Mouse (Mus musculus): Measurements from ENCODE around the gene Skiv2l. TPM values are rescaled to one million over a fixed set of nuclear protein-coding genes. Genes with fewer than 3 reads are reported as not detected.
A peak's percentile ranks its signal among the peaks of the same experiment; 100 is the strongest.

The Skiv2l gene
- total RNA-seq, 2 experiments from 2014 or later, result 68.5 to 73.1 TPM

- intact Hi-C loops (cut with DNase I), result no loop called here
- DNase-seq (ENCODE audit: low spot score in 2 of 2), result no peak
Observed at GRCm38 (mm10) chr17:34881683-34882310, 31.8 kb upstream of the Skiv2l start, which contains the start of gene Gm20547. Gene Gm20547, minus strand, starts transcription at chr17:34882042.

DNA sequence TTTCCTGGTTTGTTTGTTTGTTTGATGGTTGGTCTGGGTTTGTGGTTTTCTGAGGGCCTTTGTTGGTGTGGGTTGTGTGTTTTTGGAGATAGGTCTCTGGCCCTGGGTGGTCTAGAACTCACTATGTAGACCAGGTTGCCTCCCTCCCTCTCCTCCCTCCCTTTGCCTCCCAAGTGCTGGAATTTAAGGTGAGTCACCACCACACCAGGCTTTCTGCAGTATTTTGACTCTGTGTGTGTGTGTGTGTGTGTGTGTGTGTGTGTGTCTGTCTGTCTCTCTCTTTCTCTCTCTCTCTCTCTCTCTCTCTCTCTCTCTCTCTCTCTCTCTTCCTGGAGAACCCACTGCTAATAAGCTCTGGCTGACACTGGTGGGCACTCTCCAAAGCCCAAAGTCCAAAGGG lies 31.2 kb upstream of the Skiv2l start:
- DNase-seq (ENCODE audit: low spot score in 2 of 2), result no peak
- intact Hi-C loops (cut with DNase I), result no loop called here

DNA sequence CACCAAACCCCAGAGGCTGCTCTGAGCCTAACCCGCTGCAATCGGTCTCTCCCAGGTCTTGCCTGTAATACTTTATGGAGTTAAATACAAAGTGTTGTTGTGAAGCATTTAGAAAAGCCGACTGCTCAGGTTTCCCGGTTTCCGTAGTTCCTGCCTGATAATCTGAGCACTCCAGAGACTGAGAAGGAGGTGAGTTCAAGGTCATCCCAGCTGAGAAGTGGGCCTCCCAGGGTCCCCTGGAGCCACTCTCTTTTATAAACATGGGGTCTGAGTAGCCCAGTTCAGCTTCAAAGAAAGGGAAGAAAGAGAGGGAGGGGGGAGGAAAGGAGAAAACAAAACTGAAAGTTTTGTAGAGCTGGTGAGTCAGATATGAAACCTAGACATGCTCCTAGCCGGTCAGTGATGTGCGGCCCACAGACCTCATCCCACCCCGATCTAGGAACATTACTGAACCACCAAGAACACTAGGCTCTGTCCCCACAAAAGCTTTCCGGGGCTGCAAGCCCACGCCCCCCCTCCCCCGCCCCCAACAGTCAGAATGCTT lies 29.4 kb upstream of the Skiv2l start, which contains the start of gene Zbtb12:
Zbtb12 (plus strand) TSS at position 148 of the 544 bp plus-strand sequence.
- intact Hi-C loops (cut with DNase I), result no loop called here
- DNase-seq (ENCODE audit: low spot score in 2 of 2), result no peak

DNA sequence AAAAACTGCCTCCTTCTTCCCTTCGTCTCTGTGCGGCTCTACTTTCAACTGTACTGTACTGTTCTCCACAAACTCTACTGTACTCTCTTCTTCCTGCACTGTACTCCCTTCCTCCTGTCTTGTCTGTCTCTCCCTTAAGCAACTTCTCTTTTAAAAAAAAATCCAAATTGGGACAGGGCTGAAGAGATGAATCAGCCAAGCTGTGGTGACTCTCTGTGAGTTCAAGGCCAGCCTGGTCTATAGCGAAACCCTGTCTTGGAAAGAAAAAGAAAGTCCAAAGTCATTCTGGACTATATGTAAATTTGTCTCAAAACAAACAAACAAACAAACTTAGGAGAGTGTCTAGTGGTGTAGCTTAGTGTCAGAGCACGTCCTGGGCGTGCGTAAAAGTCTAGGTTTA lies 24.3 kb upstream of the Skiv2l start:
- intact Hi-C loops (cut with DNase I), result no loop called here

DNA sequence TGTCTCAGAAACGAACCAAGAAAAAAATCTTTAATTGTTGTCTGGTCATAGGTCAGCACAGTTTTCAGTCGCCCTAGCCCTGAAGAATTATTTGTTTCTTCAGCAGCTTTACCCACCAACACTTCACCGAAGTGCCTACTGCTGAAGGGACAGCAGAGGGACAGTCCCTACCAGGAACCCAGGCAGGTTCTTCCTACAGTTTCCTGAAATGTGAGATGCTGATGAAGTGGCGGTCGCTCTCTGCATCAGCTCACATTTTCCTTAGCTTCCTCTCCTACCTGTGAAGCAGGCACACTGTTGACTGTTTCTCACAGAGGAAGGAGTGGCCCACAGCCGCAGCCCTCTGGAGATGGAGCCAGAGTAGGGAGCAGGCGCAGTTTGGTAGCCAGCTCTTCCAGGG lies 16.0 kb upstream of the Skiv2l start:
- intact Hi-C loops (cut with DNase I), result no loop called here
- DNase-seq (ENCODE audit: low spot score in 2 of 2), result no peak

More for the DNA sequence above, 24.3 kb upstream of the Skiv2l start:
- no peak for DNase-seq (ENCODE audit: low spot score in 2 of 2)

DNA sequence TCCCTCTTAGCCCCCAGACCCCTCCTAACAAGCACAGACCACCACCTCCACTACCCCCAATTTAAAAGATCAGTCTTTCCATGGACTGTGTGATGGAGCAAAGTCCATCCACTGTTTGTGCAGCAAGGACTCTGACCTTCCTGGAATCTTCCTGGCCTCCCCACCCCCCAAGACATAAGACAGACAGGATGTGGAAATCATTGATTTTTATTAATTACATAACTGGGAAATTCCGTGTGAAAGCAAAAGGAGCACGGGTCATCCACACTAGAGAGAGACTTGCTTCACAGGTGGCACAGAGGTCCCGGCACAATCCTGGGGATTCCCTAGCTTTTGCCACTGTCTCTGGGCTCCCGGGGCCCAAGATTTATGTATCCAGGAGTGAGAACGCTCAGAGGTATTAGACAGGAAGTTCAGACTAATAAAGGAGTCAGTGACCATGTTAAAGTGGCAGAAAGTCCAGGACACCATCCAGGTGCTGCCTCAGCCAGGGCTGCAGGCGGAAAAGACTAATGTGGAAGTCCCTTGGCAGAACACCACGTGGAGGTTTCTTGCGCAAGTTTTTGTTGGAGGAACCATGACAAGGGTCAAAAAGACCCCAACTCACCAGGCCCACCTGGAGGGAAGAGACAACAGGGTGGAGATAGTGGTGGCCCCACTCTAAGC lies 12.5 kb upstream of the Skiv2l start, which contains the start of gene Cfb:
Cfb (minus strand) TSS at position 103 of the 666 bp plus-strand sequence.
- DNase-seq (ENCODE audit: low spot score in 2 of 2), result no peak
- intact Hi-C loops (cut with DNase I), result no loop called here

- no peak for DNase-seq (ENCODE audit: low spot score in 2 of 2)
- intact Hi-C loops (cut with DNase I), result no loop called here
Observed at GRCm38 (mm10) chr17:34861704-34862415, 11.8 kb upstream of the Skiv2l start.

DNA sequence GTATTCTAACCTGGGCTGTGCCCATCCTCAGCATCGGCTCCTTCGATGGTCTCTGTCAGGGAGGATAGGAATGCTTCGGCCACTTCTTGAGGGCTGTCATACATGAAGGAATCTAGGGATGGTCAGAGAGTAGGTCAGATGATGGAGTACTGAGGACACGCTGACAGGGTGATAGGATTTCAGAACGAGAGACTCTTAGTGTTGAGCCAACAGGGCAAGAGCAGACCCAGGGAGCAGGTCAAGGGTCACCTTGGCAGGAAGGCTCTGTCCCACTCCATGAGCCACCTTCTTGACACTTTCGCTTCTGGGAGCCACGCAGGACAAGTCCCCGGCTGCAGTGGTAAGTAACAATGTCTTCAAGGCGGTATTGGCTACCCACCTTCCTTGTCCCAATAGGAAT lies 10.5 kb upstream of the Skiv2l start:
- intact Hi-C loops (cut with DNase I), result no loop called here
- DNase-seq (ENCODE audit: low spot score in 2 of 2), result no peak

DNA sequence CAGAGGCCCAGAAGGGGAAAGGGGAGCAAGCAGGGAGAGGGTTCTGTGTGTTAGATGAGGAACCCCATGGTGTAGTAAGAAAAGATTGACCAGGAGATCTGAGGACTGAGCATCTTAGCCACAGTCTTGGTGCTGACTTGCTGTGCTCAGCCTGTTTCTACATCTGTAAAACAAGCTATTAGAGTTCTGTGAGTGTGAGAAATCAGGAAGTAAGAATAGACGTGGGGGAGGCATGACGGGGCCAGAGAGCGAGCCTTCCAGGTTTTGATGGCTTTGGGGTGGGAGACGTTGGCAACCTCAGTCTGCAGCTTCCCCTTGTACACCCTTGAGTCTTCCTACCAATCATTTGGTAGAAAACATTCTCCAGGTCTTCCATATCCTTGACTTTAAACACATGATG lies 8.7 kb upstream of the Skiv2l start:
- no peak for DNase-seq (ENCODE audit: low spot score in 2 of 2)
- intact Hi-C loops (cut with DNase I), result loop anchor here (5.0 kb wide), 2 partner anchors 39 to 54 kb away; partner anchors contain the start of genes C2, Ehmt2 and Slc44a4

- intact Hi-C loops (cut with DNase I), result loop anchor here (5.0 kb wide), 2 partner anchors 41 to 56 kb away; partner anchors contain the start of genes C2, Ehmt2 and Slc44a4
- peak; percentile 26 to 35 for DNase-seq (ENCODE audit: low spot score in 2 of 2)
Observed at GRCm38 (mm10) chr17:34855825-34856224, 5.8 kb upstream of the Skiv2l start.

GRCm38 (mm10) chr17:34854761-34855160 lies 4.8 kb upstream of the Skiv2l start:
- intact Hi-C loops (cut with DNase I), result loop anchor here (5.0 kb wide), 4 partner anchors 43 to 128 kb away; partner anchors contain the start of genes C2, Ehmt2, Lsm2 and Slc44a4
- no peak for DNase-seq (ENCODE audit: low spot score in 2 of 2)

DNA sequence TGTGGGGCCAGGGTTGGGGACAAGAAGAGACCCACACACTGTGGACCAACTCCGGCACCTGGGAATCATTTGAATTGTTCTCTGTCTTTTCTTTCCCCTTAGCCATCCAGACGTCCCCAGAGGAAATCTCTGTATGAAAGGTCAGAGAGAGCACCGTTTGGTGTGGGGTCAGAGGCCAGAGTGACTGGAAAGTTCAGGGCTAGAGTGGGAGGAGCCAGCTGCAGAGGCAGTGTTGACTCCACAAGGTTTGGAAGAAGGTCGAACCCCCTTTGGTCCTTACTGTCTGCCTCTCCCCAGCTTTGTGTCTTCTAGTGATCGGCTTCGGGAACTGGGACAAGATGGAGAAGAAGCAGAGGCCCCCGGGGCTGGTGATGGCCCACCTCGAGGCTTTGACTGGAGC lies 3.5 kb upstream of the Skiv2l start:
- intact Hi-C loops (cut with DNase I), result loop anchor here (5.0 kb wide), 2 partner anchors 94 to 129 kb away; partner anchors contain the start of gene Lsm2
- DNase-seq (ENCODE audit: low spot score in 2 of 2), result no peak

DNA sequence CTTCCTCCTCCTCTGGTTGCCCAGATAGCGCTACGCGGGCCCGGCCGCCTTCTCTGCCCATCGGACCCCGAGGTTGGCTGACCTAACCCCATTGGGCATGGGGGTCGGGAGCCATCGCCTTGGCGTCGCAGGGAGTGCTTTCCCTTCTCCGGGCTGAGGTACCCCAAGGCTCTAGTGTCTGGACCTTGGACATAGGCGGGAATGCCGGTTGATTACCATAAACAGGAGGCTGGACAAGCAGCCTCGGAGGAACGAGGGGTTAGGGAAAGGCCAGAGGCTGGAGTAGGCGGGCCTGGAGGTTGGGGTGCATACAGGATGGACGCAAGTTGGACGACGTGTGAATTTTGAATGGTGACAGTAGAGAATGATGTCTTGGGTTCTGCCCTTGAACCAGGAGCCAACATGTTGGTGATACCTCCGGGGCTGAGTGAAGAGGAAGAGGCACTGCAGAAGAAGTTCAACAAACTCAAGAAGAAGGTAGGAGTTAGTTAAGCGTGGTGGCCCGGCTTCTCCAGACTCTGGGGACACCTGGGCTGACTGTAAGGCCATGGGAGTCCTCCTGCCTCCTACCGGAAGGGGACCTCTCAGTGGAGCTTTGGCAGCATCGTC lies 611 bp upstream of the Skiv2l start:
- intact Hi-C loops (cut with DNase I), result loop anchor here (2.0 to 5.0 kb wide), 3 partner anchors 14 to 132 kb away; partner anchors contain the start of genes Dxo, Lsm2 and Stk19
- no peak for DNase-seq (ENCODE audit: low spot score in 2 of 2)

GRCm38 (mm10) chr17:34847615-34848014 lies 2.4 kb downstream of the Skiv2l start:
- intact Hi-C loops (cut with DNase I), result no loop called here
- DNase-seq (ENCODE audit: low spot score in 2 of 2), result no peak

GRCm38 (mm10) chr17:34847192-34847591 lies 2.8 kb downstream of the Skiv2l start:
- no peak for DNase-seq (ENCODE audit: low spot score in 2 of 2)
- intact Hi-C loops (cut with DNase I), result no loop called here

GRCm38 (mm10) chr17:34844884-34845283 lies 5.1 kb downstream of the Skiv2l start:
- DNase-seq (ENCODE audit: low spot score in 2 of 2), result no peak
- intact Hi-C loops (cut with DNase I), result no loop called here

DNA sequence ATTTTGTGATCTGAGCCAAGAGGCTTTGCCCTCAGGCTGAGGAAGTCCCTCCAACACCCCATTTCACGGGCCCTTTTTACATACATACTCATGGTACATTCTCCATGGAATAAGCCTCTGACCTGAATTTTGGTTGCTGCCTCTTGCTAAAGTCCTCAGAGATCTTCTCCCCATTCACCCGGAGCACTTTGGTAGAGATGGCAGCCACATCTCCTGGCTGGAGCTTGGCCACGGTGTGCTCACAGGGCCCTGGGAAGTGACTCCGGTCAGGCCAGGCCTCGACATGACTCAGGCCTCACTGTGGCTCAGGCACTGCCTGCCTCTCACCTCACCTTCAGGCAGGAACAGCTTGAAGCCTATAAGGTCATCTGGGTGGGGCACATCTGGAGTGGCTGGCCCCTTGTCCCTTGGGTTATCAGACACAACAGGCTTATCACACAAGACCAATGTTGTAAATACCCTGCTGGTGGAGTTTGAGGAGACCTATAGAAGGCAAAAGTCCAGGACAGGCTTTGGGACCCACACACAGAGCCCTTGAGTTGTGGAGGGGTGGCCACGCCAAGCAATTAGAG lies 9.2 kb downstream of the Skiv2l start:
- DNase-seq (ENCODE audit: low spot score in 2 of 2), result no peak
- intact Hi-C loops (cut with DNase I), result no loop called here

DNA sequence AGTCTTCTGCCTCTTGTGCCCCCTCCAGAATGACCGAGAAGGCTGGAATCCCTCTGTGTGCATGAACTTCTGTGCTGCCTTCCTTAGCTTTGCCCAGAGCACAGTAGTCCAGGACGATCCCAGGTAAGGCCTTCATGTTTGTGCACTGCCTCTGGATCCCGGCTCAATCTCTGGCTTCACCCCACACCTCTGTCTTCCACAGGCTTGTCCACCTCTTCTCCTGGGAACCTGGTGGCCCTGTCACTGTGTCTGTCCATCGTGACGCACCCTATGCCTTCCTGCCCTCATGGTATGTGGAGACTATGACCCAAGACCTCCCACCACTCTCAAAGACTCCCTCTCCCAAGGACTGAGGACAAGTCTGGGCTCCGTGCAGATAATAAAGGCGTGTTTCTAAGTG lies 11.2 kb downstream of the Skiv2l start:
- no peak for DNase-seq (ENCODE audit: low spot score in 2 of 2)
- intact Hi-C loops (cut with DNase I), result loop anchor here (5.0 kb wide), 1 partner anchor 186 kb away; no protein-coding TSS in a partner anchor
